Mouse (Mus musculus) heart, embryonic 11.5 days (tissue): ENCODE measurements around the gene Olfr309. TPM values are rescaled to one million over a fixed set of nuclear protein-coding genes. Genes with fewer than 3 reads are reported as not detected.

ENCODE experiments used
- microRNA-seq: library from miRNA; unstranded; fragments of <30 nt; microRNA quantifications from one replicate; pipeline ENCODE4, GENCODE M21; 2016; ENCODE audit warnings: borderline number of aligned reads
- polyA plus RNA-seq: library from polyadenylated mRNA; unstranded; fragments of >200 nt; fragmentation: Nextera tagmentation; extraction: Ambion mirVana; gene quantifications from 2 replicates; pipeline ENCODE4 v1.2.1, GENCODE M21; 2014

The Olfr309 gene
- polyA plus RNA-seq, 1 experiment from 2014 or later = not detected

Small RNA genes lying within 50 kb of the gene (microRNA-seq; reads per million reads assigned to microRNA genes)
- not detected for gene Gm23192

Other genes with a start within 250 kb of the Olfr309 start
- gene Vmn2r75, start 141.9 kb downstream of the Olfr309 start, polyA plus RNA-seq = not detected in 2 replicates
- gene Vmn2r76, start 67.4 kb downstream of the Olfr309 start, polyA plus RNA-seq = not detected in 2 replicates
- not detected in 2 replicates for gene Olfr310, start 36.5 kb downstream of the Olfr309 start, polyA plus RNA-seq
- not detected in 2 replicates for gene Olfr308, start 11.9 kb upstream of the Olfr309 start, polyA plus RNA-seq
- not detected in 2 replicates for gene Olfr307, start 23.9 kb upstream of the Olfr309 start, polyA plus RNA-seq
- not detected in 2 replicates for gene Olfr305, start 53.2 kb upstream of the Olfr309 start, polyA plus RNA-seq
- not detected in 2 replicates for gene Olfr304, start 73.0 kb upstream of the Olfr309 start, polyA plus RNA-seq
- gene Olfr303, start 84.1 kb upstream of the Olfr309 start, polyA plus RNA-seq = not detected in 2 replicates
- not detected in 2 replicates for gene Olfr301, start 90.1 kb upstream of the Olfr309 start, polyA plus RNA-seq
- gene Olfr299, start 146.2 kb upstream of the Olfr309 start, polyA plus RNA-seq = not detected in 2 replicates
- not detected in 2 replicates for gene Olfr298, start 178.8 kb upstream of the Olfr309 start, polyA plus RNA-seq
- gene Olfr297, start 206.3 kb upstream of the Olfr309 start, polyA plus RNA-seq = not detected in 2 replicates